Mouse (Mus musculus) stomach, embryonic 16.5 days (tissue): ENCODE results near the gene Ddx50. TPM values are rescaled to one million over a fixed set of nuclear protein-coding genes. Genes with fewer than 3 reads are reported as not detected.
"Not testable (repeated sequence)": the region's sequence is repeated elsewhere in the genome, so short reads cannot be mapped to it uniquely, and the experiment has no call there.

Experiments
- ATAC-seq: fragments of 200-750 bp; cut with Nextera tagmentation; 2 replicates; pipeline ENCODE4 v1.8.0; 2017; ENCODE audit warnings: moderate number of reproducible peaks, moderate TSS enrichment; ENCODE audit not compliant: insufficient read depth, low FRiP score
- H3K27ac ChIP-seq: fragments of 300-500 bp; sonication (generic); 2 replicates; pipeline ENCODE4 v1.5.1; 2014; ENCODE audit warnings: low read length
- H3K27me3 ChIP-seq: fragments of 300-500 bp; sonication (generic); 2 replicates; pipeline ENCODE4 v1.6.1; 2014; ENCODE audit warnings: low read length, control low read depth, mixed read lengths; ENCODE audit not compliant: control insufficient read depth, insufficient read depth
- H3K36me3 ChIP-seq: fragments of 300-500 bp; sonication (generic); 2 replicates; pipeline ENCODE4 v1.6.1; 2014; ENCODE audit warnings: low read length; ENCODE audit not compliant: control insufficient read depth, insufficient read depth
- H3K4me1 ChIP-seq: fragments of 300-500 bp; sonication (generic); 2 replicates; pipeline ENCODE4 v1.6.1; 2014; ENCODE audit warnings: low read length, control low read depth, mixed read lengths; ENCODE audit not compliant: control insufficient read depth, insufficient read depth
- H3K4me2 ChIP-seq: fragments of 300-500 bp; sonication (generic); 2 replicates; pipeline ENCODE4 v1.6.1; 2014; ENCODE audit warnings: low read depth, low read length, mixed read lengths
- H3K4me3 ChIP-seq: fragments of 300-500 bp; sonication (generic); replicated peaks from 2 replicates; pipeline ENCODE4 v1.5.1; 2014; ENCODE audit warnings: mild to moderate bottlenecking, low read length
- H3K9ac ChIP-seq: fragments of 300-500 bp; sonication (generic); 2 replicates; pipeline ENCODE4 v1.6.1; 2014; ENCODE audit warnings: low read length
- H3K9me3 ChIP-seq: fragments of 300-500 bp; sonication (generic); replicated peaks from 2 replicates; pipeline ENCODE4 v1.6.1; 2016; ENCODE audit warnings: low read length, control low read depth; ENCODE audit not compliant: control insufficient read depth
- WGBS: fragments of 180-500 bp; shearing (Covaris S2); extraction: QIAGEN DNeasy Blood & Tissue Kit; methylation state at CpG from one replicate; pipeline ENCODE4 v1.1.7; 2014; 5-methylcytosine and 5-hydroxymethylcytosine counted together
- polyA plus RNA-seq: library from polyadenylated mRNA; unstranded; fragments of >200 nt; fragmentation: Nextera tagmentation; extraction: Ambion mirVana; gene quantifications from 2 replicates; pipeline ENCODE4 v1.2.1, GENCODE M21; 2015

Ddx50 gene
- polyA plus RNA-seq, 1 experiment from 2014 or later, result 127 TPM

DNA sequence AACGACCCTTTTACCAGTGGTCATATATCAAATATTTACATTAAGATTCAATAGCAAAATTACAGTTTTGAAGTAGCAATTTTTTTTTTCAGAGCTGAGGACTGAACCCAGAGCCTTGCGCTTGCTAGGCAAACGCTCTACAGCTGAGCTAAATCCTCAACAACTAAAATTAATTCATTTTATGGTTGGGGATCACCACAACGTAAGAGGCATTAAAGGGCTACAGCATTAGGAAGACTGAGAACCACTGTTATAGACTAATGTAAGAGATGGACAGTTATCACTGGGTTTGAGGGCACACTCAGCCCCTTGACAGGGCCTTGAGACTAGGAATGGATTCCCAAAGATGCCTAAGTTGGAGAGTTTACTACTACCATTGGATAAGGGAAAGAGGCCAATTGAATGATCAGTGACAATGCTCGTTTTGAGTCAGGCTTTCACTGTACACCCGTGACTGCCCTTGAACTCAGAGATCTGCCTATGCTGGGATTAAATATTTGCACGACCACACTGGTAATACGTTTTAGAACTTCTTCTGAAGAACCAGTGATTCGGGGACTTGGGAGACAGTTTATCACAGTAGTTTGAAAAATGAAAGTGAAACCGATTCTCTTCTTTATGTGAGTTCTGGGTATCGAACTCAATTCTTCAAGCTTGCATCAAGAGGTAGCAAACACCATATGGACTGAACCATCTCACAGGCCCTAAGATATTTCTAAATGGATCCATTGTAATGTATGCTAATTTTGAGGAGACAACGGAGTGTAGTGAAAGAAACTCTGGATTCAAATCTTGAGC is 47.6 kb downstream of the Ddx50 start:
- Histone ChIP-seq H3K27ac (no peak overlapping the region), H3K36me3 (no peaks in the 10 kb centered on the region), H3K9ac (no peak overlapping the region), H3K9me3 (no peaks in the 10 kb centered on the region), H3K4me3 (no peak overlapping the region), H3K27me3 (no peaks in the 10 kb centered on the region), H3K4me2 (no peak overlapping the region), H3K4me1 (0 out of 2 replicates have a peak, but pooled peaks cover 11% of the 10 kb centered on the region)
- 79% methylated on average over 12 of the region's 12 CpGs for WGBS
- no peak for ATAC-seq

DNA sequence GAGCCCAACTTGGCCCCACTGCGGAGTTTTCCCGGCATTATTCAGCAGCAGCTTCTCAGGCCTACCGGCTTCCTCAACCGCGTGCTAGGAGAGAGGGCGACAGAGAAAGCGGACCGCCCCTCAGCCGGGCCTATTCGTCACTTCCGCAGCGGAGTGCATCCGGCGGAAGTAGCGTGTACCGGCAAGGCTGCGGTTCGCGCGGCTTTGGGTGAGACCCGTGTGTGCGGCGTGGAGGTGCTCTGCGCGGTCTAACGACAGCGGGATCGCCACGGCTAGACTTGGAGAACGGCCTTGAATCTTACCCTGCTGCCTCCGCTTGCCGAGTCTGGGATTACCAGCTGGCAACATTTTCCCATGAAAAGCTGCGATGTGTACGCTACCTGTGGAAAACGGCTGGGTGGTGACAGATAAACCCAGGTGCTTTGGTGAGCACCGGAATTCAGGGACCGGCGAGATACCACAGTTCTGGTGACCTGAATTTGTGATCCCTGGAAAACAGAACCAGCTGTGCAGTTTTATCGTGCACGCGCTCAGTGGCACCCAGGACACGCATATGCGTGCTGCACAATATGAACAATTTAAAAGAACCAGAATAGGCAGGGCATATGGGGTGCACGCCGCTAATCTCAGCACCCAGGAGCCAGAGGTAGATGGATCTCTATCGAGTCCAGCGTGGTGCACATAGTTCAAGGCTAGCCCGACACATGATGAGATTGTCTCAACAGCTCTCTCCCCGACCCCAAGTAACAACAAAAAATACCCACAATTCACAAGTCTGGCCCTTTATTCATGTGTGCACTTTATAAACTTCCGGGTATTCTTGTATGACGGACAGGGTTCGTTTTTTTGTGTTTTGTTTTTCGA is 48.6 kb downstream of the Ddx50 start, which contains the start of gene Ddx21:
Ddx21 (minus strand) TSS at position 105 of the 864 bp plus-strand sequence.
- peak; percentile 96 for ATAC-seq
- Histone ChIP-seq H3K27me3 (no peaks in the 10 kb centered on the region), H3K4me3 (peak within 1 kb of the TSS; percentile 94), H3K9ac (peak within 1 kb of the TSS; percentile 89), H3K4me2 (peak within 1 kb of the TSS; percentile 95), H3K4me1 (0 out of 2 replicates have a peak, but pooled peaks cover 11% of the 10 kb centered on the region), H3K36me3 (no peaks in the 10 kb centered on the region), H3K27ac (peak within 1 kb of the TSS; percentile 77), H3K9me3 (no peaks in the 10 kb centered on the region)
- 5% methylated on average over 53 of the region's 53 CpGs for WGBS

DNA sequence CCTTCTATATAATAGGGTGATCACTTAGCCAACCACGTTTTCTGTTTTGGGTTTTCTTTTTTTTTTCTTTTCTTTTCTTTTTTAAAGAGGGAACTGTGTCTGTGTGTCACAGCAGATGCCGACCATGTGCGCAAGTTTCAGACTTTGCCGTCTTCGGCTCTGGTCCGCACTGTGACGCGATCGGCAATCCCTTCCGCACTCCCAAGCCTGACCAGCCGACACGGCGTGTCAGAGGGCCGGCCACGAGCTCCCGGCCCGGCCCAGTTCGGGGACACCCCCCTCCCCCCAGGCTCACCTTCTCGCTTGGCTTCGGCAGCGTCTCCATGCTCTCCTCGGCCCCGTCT is 49.2 kb downstream of the Ddx50 start:
- Histone ChIP-seq H3K27me3 (no peaks in the 10 kb centered on the region), H3K9ac (peak overlapping the region; percentile 89), H3K4me2 (peak overlapping the region; percentile 95), H3K27ac (peak overlapping the region; percentile 77), H3K9me3 (no peaks in the 10 kb centered on the region), H3K4me1 (0 out of 2 replicates have a peak, but pooled peaks cover 11% of the 10 kb centered on the region), H3K4me3 (peak overlapping the region; percentile 94), H3K36me3 (no peaks in the 10 kb centered on the region)
- ATAC-seq, result peak; percentile 74; the same call in 1 of the 2 replicates
- under 1% methylated on average over 23 of the region's 23 CpGs for WGBS

DNA sequence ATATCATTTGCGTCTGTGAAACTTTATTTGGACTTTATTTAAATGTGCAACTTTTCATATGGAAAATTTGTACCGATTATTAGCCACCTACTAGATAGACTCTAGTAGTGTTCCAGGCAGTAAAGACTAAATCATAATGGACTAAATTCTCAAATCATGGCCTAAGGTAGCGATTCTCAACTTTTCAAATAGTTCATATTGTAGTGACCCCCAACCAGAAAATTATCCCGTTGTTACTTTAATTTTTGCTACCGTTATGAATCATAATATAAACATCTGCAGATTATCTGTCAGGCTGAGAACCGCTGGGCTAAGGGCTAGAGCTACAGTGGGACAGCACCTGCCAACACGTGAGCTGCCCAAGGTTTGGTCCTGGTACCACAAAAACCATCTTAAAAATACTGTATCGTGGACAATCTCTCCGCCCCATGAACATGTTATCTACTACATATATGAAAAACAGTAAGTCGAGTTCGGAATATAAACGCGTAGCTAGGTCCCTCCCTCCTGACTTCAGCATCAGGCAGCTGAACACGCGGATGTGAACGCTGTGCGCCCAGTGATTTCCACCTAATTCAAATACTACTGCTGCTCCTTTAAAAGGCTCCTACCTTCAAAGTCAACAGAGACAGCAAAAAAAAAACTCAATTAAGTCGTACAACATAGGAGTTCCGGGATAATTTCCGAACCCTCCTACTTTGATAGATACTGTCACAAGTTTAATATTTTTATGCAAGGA is 49.8 kb downstream of the Ddx50 start:
- H3K9ac ChIP-seq, result peak overlapping the region; percentile 89
- 10% methylated on average over 20 of the region's 20 CpGs for WGBS
- H3K27me3 ChIP-seq, result no peaks in the 10 kb centered on the region
- no peaks in the 10 kb centered on the region for H3K36me3 ChIP-seq
- 0 out of 2 replicates have a peak, but pooled peaks cover 11% of the 10 kb centered on the region for H3K4me1 ChIP-seq
- ATAC-seq, result no peak
- peak overlapping the region; percentile 94 for H3K4me3 ChIP-seq
- 0 out of 2 replicates have a peak overlapping the region, but pooled peaks have one; percentile 77 for H3K27ac ChIP-seq
- H3K9me3 ChIP-seq, result no peaks in the 10 kb centered on the region
- peak overlapping the region; percentile 95 for H3K4me2 ChIP-seq

DNA sequence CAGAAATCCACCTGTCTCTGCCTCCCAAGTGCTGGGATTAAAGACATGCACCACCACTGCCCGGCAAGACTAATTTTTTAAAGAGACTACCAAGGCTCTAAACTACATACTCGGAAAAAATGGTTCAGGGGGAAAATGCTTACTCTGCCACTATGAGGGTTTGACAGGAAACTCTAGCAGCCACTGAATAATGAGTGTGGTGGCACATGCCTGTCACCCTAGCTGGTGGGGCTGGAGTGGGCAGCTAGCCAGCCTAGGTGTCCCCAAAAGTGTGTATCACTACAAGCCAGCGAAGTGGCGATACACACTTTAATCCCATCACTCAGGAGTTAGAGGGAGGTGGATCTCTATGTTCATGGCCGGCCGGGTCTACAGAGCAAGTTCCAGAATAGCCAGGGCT is 51.0 kb downstream of the Ddx50 start:
- Histone ChIP-seq H3K27me3 (no peaks in the 10 kb centered on the region), H3K4me2 (no peak overlapping the region), H3K4me3 (no peak overlapping the region), H3K9ac (no peak overlapping the region), H3K4me1 (0 out of 2 replicates have a peak, but pooled peaks cover 11% of the 10 kb centered on the region), H3K36me3 (no peaks in the 10 kb centered on the region), H3K27ac (no peak overlapping the region), H3K9me3 (no peaks in the 10 kb centered on the region)
- 87% methylated on average over 6 of the region's 6 CpGs for WGBS
- no peak for ATAC-seq

DNA sequence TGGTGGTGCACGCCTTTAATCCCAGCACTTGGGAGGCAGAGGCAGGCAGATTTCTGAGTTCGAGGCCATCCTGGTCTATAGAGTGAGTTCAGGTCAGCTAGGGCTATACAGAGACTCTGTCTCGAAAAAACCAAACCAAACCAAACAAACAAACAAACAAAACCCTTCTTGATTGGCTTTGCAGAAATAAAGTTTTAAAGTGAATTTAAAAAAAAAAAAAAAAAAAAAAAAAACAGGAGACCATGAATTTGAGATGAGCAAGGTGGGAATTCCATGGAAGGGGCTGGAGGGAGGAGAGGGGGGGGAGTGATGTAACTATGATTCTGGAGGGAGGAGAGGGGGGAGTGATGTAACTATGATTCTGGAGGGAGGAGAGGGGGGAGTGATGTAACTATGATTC is 51.7 kb downstream of the Ddx50 start:
- WGBS, result 93% methylated on average over 3 of the region's 3 CpGs
- ATAC-seq, H3K4me2 ChIP-seq, H3K27me3 ChIP-seq, H3K4me3 ChIP-seq, H3K36me3 ChIP-seq, H3K9ac ChIP-seq, H3K9me3 ChIP-seq, H3K27ac ChIP-seq: not testable (repeated sequence)
- H3K4me1 ChIP-seq, result 0 out of 2 replicates have a peak, but pooled peaks cover 11% of the 10 kb centered on the region

DNA sequence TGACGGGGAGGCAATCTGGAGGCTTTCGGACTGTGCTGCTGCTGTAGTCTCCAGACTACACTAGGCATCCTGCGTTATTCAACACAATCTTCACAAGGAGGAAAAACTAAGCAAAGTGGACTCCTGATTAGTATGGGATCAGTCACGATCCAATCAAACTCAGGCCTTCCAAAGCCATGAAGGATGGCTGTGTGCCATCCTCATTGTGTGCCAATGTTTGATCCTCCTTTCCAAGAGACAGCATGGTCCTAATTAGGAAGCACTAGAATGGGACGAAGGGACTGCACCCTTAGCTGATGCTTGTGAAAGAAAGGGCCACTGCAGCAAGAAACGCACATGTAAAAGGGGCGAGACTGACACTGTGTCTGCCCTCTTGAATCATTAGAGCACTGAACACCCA is 58.5 kb downstream of the Ddx50 start:
- Histone ChIP-seq H3K4me2 (no peak overlapping the region), H3K4me1 (no peaks in the 10 kb centered on the region), H3K9ac (no peak overlapping the region), H3K27ac (no peak overlapping the region), H3K4me3 (no peak overlapping the region), H3K9me3 (no peaks in the 10 kb centered on the region), H3K36me3 (peaks cover 13% of the 10 kb centered on the region; the same call in 1 of the 2 replicates), H3K27me3 (no peaks in the 10 kb centered on the region)
- ATAC-seq, result no peak
- WGBS, result 90% methylated on average over 7 of the region's 7 CpGs

DNA sequence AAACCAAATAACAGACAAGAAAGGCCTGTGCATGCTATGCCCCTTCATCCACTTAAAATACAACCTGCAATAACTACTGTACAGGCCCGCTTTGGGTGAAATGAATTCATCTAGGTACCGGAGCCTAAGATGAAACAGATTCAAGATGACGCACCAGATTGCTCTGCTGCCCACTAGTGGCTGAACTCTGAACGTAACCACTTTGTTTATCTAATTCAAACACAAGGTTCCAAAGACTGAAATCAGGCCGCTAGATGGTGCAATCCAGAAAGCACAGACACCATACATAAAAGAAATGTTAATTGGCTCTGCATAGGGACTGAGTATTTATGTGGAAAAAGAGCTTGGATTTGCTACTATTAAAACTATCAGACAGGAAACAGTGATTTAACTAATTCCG is 60.8 kb downstream of the Ddx50 start:
- peaks cover 13% of the 10 kb centered on the region; the same call in 1 of the 2 replicates for H3K36me3 ChIP-seq

More for the DNA sequence above, 60.8 kb downstream of the Ddx50 start:
- no peak overlapping the region for H3K4me3 ChIP-seq
- 35% methylated on average over 6 of the region's 6 CpGs for WGBS
- no peak overlapping the region for H3K27ac ChIP-seq
- H3K4me2 ChIP-seq, result no peak overlapping the region
- H3K9ac ChIP-seq, result no peak overlapping the region
- no peaks in the 10 kb centered on the region for H3K27me3 ChIP-seq
- no peaks in the 10 kb centered on the region for H3K4me1 ChIP-seq
- H3K9me3 ChIP-seq, result no peaks in the 10 kb centered on the region
- ATAC-seq, result peak; percentile 58; the same call in 1 of the 2 replicates
